Mouse (Mus musculus) ES-E14 (cell line): ENCODE measurements around the gene Cd300ld2.
"Not testable (repeated sequence)": the region's sequence is repeated elsewhere in the genome, so short reads cannot be mapped to it uniquely, and the experiment has no call there.

Experiments used
- CHD2 ChIP-seq: IDR thresholded peaks from 2 replicates; pipeline ENCODE4 v1.6.1; 2014; ENCODE audit warnings: mild to moderate bottlenecking, low read depth, low read length, inconsistent platforms
- HCFC1 ChIP-seq: IDR thresholded peaks from 2 replicates; pipeline ENCODE4 v1.6.1; 2012; ENCODE audit warnings: low read length, inconsistent platforms, borderline replicate concordance; ENCODE audit not compliant: insufficient read depth
- ZNF384 ChIP-seq: IDR thresholded peaks from 2 replicates; pipeline ENCODE4 v1.6.1; 2012; ENCODE audit warnings: low read depth, low read length, inconsistent platforms

- TF ChIP-seq HCFC1, CHD2, ZNF384: not testable (repeated sequence)
Observed at GRCm38 (mm10) chr11:115037669-115038068, 21.7 kb upstream of the Cd300ld2 start, which contains the start of gene Cd300ld5.
